25 mouse cellular contexts compared by ENCODE assay signal in genomic region chr6:142987616-142988015, GRCm38 (mm10). TPM values are rescaled to one million over a fixed set of nuclear protein-coding genes. Genes with fewer than 3 reads are reported as not detected.
DNase-seq lines count a peak whose midpoint lies in the region; ATAC-seq and TF ChIP-seq lines count a peak whose summit lies in the region.
"Had no signal": no experiment of that assay in that cellular context is flagged by ENCODE, and none has a peak within 500 bp of the region (broad histone marks: within the 10 kb centered on the region; RNA-seq: fewer than 3 reads in every experiment).

No protein-coding gene starts in this region.

- no peaks in the 10 kb centered on the region for H3K36me3 ChIP-seq in heart, embryonic 10.5 days
- no peaks in the 10 kb centered on the region for H3K36me3 ChIP-seq in ES-E14 (ENCODE audit: control insufficient read depth, insufficient read depth, low read length, poor library complexity, severe bottlenecking)
- no peaks in the 10 kb centered on the region for H3K36me3 ChIP-seq in neural tube, embryonic 15.5 days
- H3K36me3 ChIP-seq: forebrain, embryonic 10.5 days; hindbrain, embryonic 12.5 days; hindbrain, embryonic 15.5 days had no signal

- H3K4me3 ChIP-seq in heart, embryonic 10.5 days, result no peak overlapping the region
- H3K4me3 ChIP-seq in ES-E14 (ENCODE audit: insufficient read depth in 1 of 2, low read depth in 1 of 2, low read length in 2 of 2, poor library complexity in 1 of 2, severe bottlenecking in 1 of 2), result peak overlapping the region; percentile 15 to 43; a peak in 3 of 4 replicates
- H3K4me3 ChIP-seq in neural tube, embryonic 15.5 days (replicated peaks), result no peak overlapping the region
- H3K4me3 ChIP-seq: forebrain, embryonic 10.5 days; forebrain, embryonic 13.5 days; hindbrain, embryonic 12.5 days; hindbrain, embryonic 15.5 days had no signal

- H3K4me2 ChIP-seq in neural tube, embryonic 15.5 days, result no peak overlapping the region
- H3K4me2 ChIP-seq: forebrain, embryonic 13.5 days; heart, embryonic 11.5 days; hindbrain, embryonic 12.5 days; hindbrain, embryonic 15.5 days had no signal

- intact Hi-C loops in left cerebral cortex, postnatal 25 days (cut with DNase I), result no loop called here

- peaks cover 19% of the 10 kb centered on the region for H3K4me1 ChIP-seq in heart, embryonic 10.5 days
- peaks cover 14 to 29% of the 10 kb centered on the region in 2 experiments for H3K4me1 ChIP-seq in ES-E14 (ENCODE audit: control insufficient read depth in 2 of 2, insufficient read depth in 2 of 2, low read length in 2 of 2, poor library complexity in 1 of 2)
- peaks cover 16% of the 10 kb centered on the region for H3K4me1 ChIP-seq in neural tube, embryonic 15.5 days

- no peak for ATAC-seq in neural tube, embryonic 15.5 days (ENCODE audit: low FRiP score)
- ATAC-seq: CD4-positive, CD25-positive, alpha-beta regulatory T cell, adult 4 months; forebrain, embryonic 13.5 days; forebrain, embryonic 16.5 days; intestine, embryonic 16.5 days had no signal

- peak overlapping the region; percentile 54; the same call in 1 of the 2 replicates for H3K9ac ChIP-seq in ES-E14 (ENCODE audit: insufficient read depth, low read depth, low read length, poor library complexity, severe bottlenecking)
- no peak overlapping the region for H3K9ac ChIP-seq in neural tube, embryonic 15.5 days (replicated peaks)
- H3K9ac ChIP-seq: forebrain, embryonic 13.5 days; hindbrain, embryonic 12.5 days; hindbrain, embryonic 15.5 days had no signal

- 71% methylated on average over 6 of the region's 6 CpGs for WGBS in heart, embryonic 10.5 days
- WGBS in neural tube, embryonic 15.5 days, result 75% methylated on average over 6 of the region's 6 CpGs

- no peaks in the 10 kb centered on the region for H3K9me3 ChIP-seq in heart, embryonic 10.5 days
- no peaks in the 10 kb centered on the region for H3K9me3 ChIP-seq in ES-E14 (ENCODE audit: control insufficient read depth, insufficient read depth, low read depth, low read length)
- H3K9me3 ChIP-seq in neural tube, embryonic 15.5 days (replicated peaks), result no peaks in the 10 kb centered on the region
- H3K9me3 ChIP-seq: forebrain, embryonic 10.5 days; forebrain, embryonic 13.5 days; hindbrain, embryonic 12.5 days; hindbrain, embryonic 15.5 days had no signal

- no peaks in the 10 kb centered on the region for H3K27me3 ChIP-seq in heart, embryonic 10.5 days (ENCODE audit: insufficient read depth, poor library complexity, severe bottlenecking)
- no peaks in the 10 kb centered on the region for H3K27me3 ChIP-seq in neural tube, embryonic 15.5 days (replicated peaks)
- H3K27me3 ChIP-seq: hindbrain, embryonic 12.5 days; hindbrain, embryonic 15.5 days had no signal

- H3K27ac ChIP-seq in heart, embryonic 10.5 days, result no peak overlapping the region
- H3K27ac ChIP-seq in ES-E14 (ENCODE audit: insufficient read depth, low read depth, low read length, poor library complexity, severe bottlenecking), result peak overlapping the region; percentile 94
- H3K27ac ChIP-seq in neural tube, embryonic 15.5 days (replicated peaks), result no peak overlapping the region
- H3K27ac ChIP-seq: forebrain, embryonic 10.5 days; forebrain, embryonic 13.5 days; hindbrain, embryonic 12.5 days; hindbrain, embryonic 15.5 days had no signal

- in situ Hi-C loops in ES-E14 (cut with MboI; ENCODE audit: low sequenced_read_pairs in 2 of 2, unreplicated experiment in 2 of 2), result no loop called here

- peak; percentile 51 for DNase-seq in heart, embryonic 10.5 days (ENCODE audit: low spot score)
- DNase-seq in heart, adult 18-20 months, result no peak
- DNase-seq in testis, postnatal 10 days (ENCODE audit: low spot score), result peak; percentile 11
- no peak for DNase-seq in testis, postnatal 14 days (ENCODE audit: low spot score)
- DNase-seq in ES-E14 (ENCODE audit: low read depth, low spot score), result no peak
- DNase-seq in left cerebral cortex, postnatal 25 days (ENCODE audit: low spot score in 2 of 2), result no peak
- DNase-seq: adrenal gland, postnatal 10 days; adrenal gland, postnatal 36 days; cerebellum, adult 18-20 months; cerebellum, adult 9-10 months; cerebellum, postnatal 14 days; gastrocnemius, postnatal 10 days; gastrocnemius, postnatal 36 days had no signal

TF ChIP-seq in ES-E14, 5 proteins besides CTCF, POLR2A, EP300 and RAD21:
- no peak for TF ChIP-seq HCFC1 (IDR thresholded peaks at IDR 0.05; ENCODE audit: borderline replicate concordance, insufficient read depth, low read length)
- no peak for TF ChIP-seq ZNF384 (IDR thresholded peaks at IDR 0.05; ENCODE audit: low read depth, low read length)
- TF ChIP-seq CHD2 (IDR thresholded peaks at IDR 0.05; ENCODE audit: low read depth, low read length), result no peak
- TF ChIP-seq MAFK (IDR thresholded peaks at IDR 0.05; ENCODE audit: insufficient read depth, low read depth, low read length), result no peak
- TF ChIP-seq ZC3H11A (IDR thresholded peaks at IDR 0.05; ENCODE audit: borderline replicate concordance, low read depth, low read length), result no peak
TF ChIP-seq in ES-E14: peak in this region for 0.

RNA-seq across cellular contexts. Expression of gene St8sia1, which starts 23.4 kb away (rescaled TPM):
- 3.1 and 3.4 TPM in 2 replicates for polyA plus RNA-seq in heart, embryonic 10.5 days (2016; fragmentation: Nextera tagmentation; extraction: Ambion mirVana)
- total RNA-seq in heart, adult 18-20 months (2021), result under 1 TPM; 0.10 to 0.57 TPM
- 8.2 and 10.1 TPM in 2 replicates for total RNA-seq in ES-E14 (2012; rRNA removed)
- 10 to 100 TPM; 22.2 to 27.1 TPM for total RNA-seq in left cerebral cortex, postnatal 25 days (2021)
- 6.6 and 8.6 TPM in 2 replicates for polyA plus RNA-seq in neural tube, embryonic 15.5 days (2015; fragmentation: Nextera tagmentation; extraction: Ambion mirVana)
- total RNA-seq: granulocyte monocyte progenitor cell, adult 5-6 weeks; MEL had no signal
- polyA plus RNA-seq: C2C12 had no signal

Comparison
In these comparisons a context has a peak if more than half of its experiments do, and no peak if none do; other contexts are left out.
1. DNase-seq: peak in heart, embryonic 10.5 days (single experiment) and testis, postnatal 10 days (single experiment); none in heart, adult 18-20 months (0 of 2), testis, postnatal 14 days (single experiment), ES-E14 (single experiment) and left cerebral cortex, postnatal 25 days (0 of 2).
2. H3K4me3 ChIP-seq: peak in ES-E14 (2 of 2); none in heart, embryonic 10.5 days (single experiment) and neural tube, embryonic 15.5 days (single experiment).